Mouse (Mus musculus) embryonic facial prominence, embryonic 14.5 days (tissue): ENCODE results near the gene Pex6. TPM values are rescaled to one million over a fixed set of nuclear protein-coding genes. Genes with fewer than 3 reads are reported as not detected.

Source experiments
- ATAC-seq: fragments of 200-750 bp; cut with Nextera tagmentation; 2 replicates; pipeline ENCODE4 v1.8.0; 2017; ENCODE audit warnings: low read depth, moderate number of reproducible peaks, moderate TSS enrichment
- DNase-seq: peaks from one replicate; pipeline ENCODE4 v3.0.0-alpha.2; 2015; ENCODE audit warnings: low spot score
- H3K27ac ChIP-seq: fragments of 300-500 bp; sonication (generic); replicated peaks from 2 replicates; pipeline ENCODE4 v1.5.1; 2014; ENCODE audit warnings: low read depth, mild to moderate bottlenecking, low read length, moderate library complexity
- H3K27me3 ChIP-seq: fragments of 300-500 bp; sonication (generic); replicated peaks from 2 replicates; pipeline ENCODE4 v1.6.1; 2014; ENCODE audit warnings: low read length; ENCODE audit not compliant: control insufficient read depth, insufficient read depth
- H3K36me3 ChIP-seq: fragments of 300-500 bp; sonication (generic); 2 replicates; pipeline ENCODE4 v1.6.1; 2014; ENCODE audit warnings: low read length, mixed read lengths; ENCODE audit not compliant: control insufficient read depth, insufficient read depth
- H3K4me1 ChIP-seq: fragments of 300-500 bp; sonication (generic); 2 replicates; pipeline ENCODE4 v1.6.1; 2014; ENCODE audit warnings: antibody characterized with exemption, low read length; ENCODE audit not compliant: control insufficient read depth, insufficient read depth
- H3K4me2 ChIP-seq: fragments of 300-500 bp; sonication (generic); 2 replicates; pipeline ENCODE4 v1.6.1; 2014; ENCODE audit warnings: low read depth, mild to moderate bottlenecking, low read length, moderate library complexity, mixed read lengths
- H3K4me3 ChIP-seq: fragments of 300-500 bp; sonication (generic); 2 replicates; pipeline ENCODE4 v1.5.1; 2014; ENCODE audit warnings: low read depth, mild to moderate bottlenecking, low read length
- H3K9ac ChIP-seq: fragments of 300-500 bp; sonication (generic); 2 replicates; pipeline ENCODE4 v1.6.1; 2014; ENCODE audit warnings: low read depth, mild to moderate bottlenecking, low read length, moderate library complexity, mixed read lengths
- H3K9me3 ChIP-seq: fragments of 300-500 bp; sonication (generic); 2 replicates; pipeline ENCODE4 v1.6.1; 2016; ENCODE audit warnings: low read length; ENCODE audit not compliant: control insufficient read depth
- WGBS: fragments of 180-500 bp; shearing (Covaris S2); extraction: QIAGEN DNeasy Blood & Tissue Kit; methylation state at CpG from one replicate; pipeline ENCODE4 v1.1.7; 2014; 5-methylcytosine and 5-hydroxymethylcytosine counted together
- polyA plus RNA-seq: library from polyadenylated mRNA; unstranded; fragments of >200 nt; fragmentation: Nextera tagmentation; extraction: Ambion mirVana; gene quantifications from 2 replicates; pipeline ENCODE4 v1.2.1, GENCODE M21; 2014

The Pex6 gene
- polyA plus RNA-seq, 1 experiment from 2014 or later = 22.2 TPM

DNA sequence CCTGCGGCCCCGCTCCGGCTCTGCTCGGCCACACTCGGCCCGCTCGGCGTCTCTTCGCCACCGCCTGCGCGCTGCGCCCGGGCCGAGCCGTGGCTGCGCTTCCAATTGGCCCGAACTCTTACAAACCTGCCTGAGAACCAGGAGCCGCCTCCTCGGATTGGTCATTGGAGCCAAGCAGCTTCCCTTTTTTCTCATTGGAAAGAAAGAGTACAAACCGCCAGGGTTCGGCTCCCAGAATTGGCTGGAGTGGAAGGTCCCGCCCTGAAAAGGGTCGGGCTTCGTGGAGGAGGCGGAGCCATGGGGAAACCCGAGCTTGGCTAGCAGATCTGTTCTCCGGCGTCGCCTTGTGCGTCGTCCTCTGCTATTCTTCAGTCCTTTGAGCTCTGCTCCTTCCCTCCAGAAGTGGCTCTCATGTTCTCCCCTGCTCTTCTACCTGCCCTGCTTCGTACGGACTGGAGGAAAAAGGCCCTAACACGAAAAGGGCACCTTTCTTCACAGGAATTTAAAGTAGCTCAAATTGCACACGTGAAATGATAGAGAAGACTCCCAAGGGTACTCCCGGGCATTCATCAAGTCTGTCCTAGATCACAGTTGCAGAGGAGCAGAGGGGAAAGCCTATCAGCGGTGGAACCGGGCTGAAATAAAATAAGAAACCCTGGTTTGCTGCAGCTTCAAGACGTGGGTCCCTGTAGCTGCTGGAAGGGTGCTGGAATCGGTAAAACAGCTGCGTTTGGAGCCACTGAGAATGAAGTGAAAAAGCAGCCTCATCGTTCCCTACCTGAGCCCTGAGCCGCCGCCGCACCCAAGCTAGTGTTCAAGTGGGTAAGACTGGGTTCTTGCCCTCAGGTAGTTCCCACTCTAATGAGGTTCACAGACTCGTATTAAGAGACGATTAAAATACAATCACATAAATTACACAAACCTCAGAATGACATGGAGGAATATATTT, 6.1 kb upstream of the Pex6 start, which contains the start of gene Ppp2r5d:
Ppp2r5d (minus strand) TSS at position 225 of the 949 bp plus-strand sequence.
- peak within 1 kb of the TSS; percentile 97 for H3K9ac ChIP-seq
- ATAC-seq = peak; percentile 97
- H3K4me1 ChIP-seq = peaks cover 17% of the 10 kb centered on the region
- peak within 1 kb of the TSS; percentile 91 for H3K27ac ChIP-seq
- no peaks in the 10 kb centered on the region for H3K9me3 ChIP-seq
- no peaks in the 10 kb centered on the region for H3K27me3 ChIP-seq
- WGBS = under 1% methylated on average over 48 of the region's 48 CpGs
- no peaks in the 10 kb centered on the region; the same call in 1 of the 2 replicates for H3K36me3 ChIP-seq
- peak within 1 kb of the TSS; percentile 88 for H3K4me2 ChIP-seq
- DNase-seq = peak; percentile 99
- H3K4me3 ChIP-seq = peak within 1 kb of the TSS; percentile 94

DNA sequence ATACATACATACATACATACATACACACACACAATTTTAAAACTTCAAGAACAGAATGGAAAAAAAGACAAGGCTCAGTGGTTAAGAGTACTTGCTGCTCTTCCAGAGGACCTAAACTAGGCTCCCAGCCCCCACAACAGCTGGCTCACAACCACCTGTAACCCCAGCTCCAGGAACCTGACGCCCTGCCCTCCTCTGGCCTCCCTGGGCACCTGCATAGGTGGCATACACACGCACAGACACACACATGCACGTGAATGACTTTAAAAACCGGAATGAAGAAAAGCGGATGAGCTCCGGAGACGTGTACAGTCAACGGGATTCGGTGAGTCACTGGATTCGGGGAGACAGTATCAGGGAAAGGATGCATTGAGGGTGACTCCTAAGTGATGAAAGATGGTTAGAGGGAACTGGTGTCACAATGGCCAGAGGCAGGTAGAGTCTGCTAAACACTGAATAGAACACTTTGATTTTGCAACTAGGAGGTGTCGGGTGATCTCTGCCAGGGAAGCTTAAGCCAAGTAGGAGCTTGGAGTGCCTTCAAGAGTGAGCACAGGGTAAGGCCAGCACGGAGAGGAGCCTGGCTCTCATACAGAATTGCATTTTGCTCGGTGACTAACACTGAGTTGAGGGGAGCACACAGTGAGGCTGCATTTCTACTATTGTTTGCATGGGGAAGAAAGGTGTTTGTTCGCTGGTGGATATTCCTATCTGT, 4.7 kb upstream of the Pex6 start:
- no peaks in the 10 kb centered on the region for H3K9me3 ChIP-seq
- H3K4me2 ChIP-seq = no peak overlapping the region
- ATAC-seq (no peak), DNase-seq (no peak)
- 92% methylated on average over 14 of the region's 14 CpGs for WGBS
- H3K27ac ChIP-seq = no peak overlapping the region
- H3K4me1 ChIP-seq = peaks cover 17% of the 10 kb centered on the region
- no peak overlapping the region for H3K9ac ChIP-seq
- H3K36me3 ChIP-seq = no peaks in the 10 kb centered on the region
- H3K27me3 ChIP-seq = no peaks in the 10 kb centered on the region
- H3K4me3 ChIP-seq = no peak overlapping the region

DNA sequence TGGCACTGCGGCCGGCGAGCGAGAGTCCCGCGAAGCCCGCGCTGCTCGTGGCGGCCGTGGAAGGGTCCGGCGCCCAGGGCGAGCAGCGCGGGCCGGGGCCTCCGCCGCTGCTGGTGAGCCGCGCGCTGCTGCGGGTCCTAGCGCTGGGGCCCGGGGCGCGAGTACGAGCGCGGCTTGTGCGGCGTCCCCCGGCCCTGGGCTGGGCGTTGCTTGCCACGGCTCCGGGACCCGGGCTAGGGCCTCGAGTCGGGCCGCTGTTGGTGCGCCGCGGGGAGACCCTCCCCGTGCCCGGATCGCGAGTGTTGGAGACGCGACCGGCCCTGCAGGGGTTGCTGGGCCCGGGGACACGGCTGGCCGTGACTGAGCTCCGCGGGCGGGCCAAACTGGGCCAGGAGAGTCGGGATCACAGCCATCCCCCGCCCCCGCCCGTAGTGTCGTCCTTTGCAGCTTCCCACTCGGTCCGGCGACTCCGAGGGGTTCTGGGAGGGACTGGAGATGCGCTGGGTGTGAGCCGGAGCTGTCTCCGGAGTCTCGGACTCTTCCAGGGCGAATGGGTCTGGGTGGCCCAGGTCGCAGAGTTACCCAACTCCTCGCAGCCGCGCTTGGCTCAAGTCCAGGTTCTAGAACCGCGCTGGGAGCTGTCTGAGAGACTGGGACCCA, 479 bp downstream of the Pex6 start:
- H3K9ac ChIP-seq = peak overlapping the region; percentile 92
- ATAC-seq (peak; percentile 55), DNase-seq (no peak)
- peak overlapping the region; percentile 99 for H3K4me3 ChIP-seq
- no peaks in the 10 kb centered on the region for H3K27me3 ChIP-seq
- H3K4me1 ChIP-seq = peaks cover 13% of the 10 kb centered on the region
- peaks cover 24% of the 10 kb centered on the region for H3K36me3 ChIP-seq
- H3K9me3 ChIP-seq = no peaks in the 10 kb centered on the region
- H3K27ac ChIP-seq = peak overlapping the region; percentile 50; the same call in 1 of the 2 replicates
- peak overlapping the region; percentile 97 for H3K4me2 ChIP-seq
- under 1% methylated on average over 40 of the region's 76 CpGs for WGBS

DNA sequence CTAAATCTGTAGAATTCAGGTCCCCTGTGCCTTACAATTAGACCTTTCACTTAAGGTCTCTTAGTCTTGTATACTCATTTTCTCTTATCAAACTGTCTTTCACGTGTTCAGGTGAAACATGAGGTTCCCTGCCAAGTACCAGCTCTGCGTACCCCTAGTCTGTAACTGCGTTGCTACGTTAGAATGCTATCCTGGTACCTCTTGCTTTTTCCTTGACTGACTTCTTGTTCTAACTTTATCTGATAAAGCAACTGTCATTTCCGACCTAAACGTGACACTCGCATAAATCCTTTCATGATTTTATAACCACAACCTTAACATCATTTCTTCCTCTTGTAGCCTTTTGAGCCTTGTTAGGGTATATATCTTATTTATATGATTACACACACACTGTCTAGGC, 1.2 kb downstream of the Pex6 start:
- Histone ChIP-seq H3K9ac (peak overlapping the region; percentile 92), H3K9me3 (no peaks in the 10 kb centered on the region), H3K4me1 (peaks cover 13% of the 10 kb centered on the region), H3K27ac (no peak overlapping the region), H3K4me3 (peak overlapping the region; percentile 99), H3K27me3 (no peaks in the 10 kb centered on the region), H3K36me3 (peaks cover 24% of the 10 kb centered on the region), H3K4me2 (peak overlapping the region; percentile 97)
- DNase-seq (no peak), ATAC-seq (no peak)
- 71% methylated on average over 7 of the region's 7 CpGs for WGBS

DNA sequence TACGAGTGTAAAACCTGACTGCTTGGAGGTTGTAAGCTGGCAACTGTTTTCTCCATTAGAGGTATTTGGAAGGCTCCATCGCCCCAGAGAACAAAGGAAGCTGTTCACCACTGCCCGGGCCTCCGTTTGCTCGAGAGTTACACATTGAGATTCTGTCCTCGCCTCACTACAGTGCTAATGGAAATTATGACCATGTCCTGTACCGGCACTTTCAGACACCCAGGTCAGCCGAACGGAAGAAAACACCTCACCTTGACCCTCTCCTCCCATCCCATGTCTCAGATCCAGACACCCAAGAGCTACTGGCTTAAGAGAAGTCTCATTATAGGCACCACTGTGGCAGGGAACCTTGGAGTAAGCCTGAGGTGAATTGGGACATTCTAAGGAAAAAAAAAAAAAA, 2.6 kb downstream of the Pex6 start:
- H3K36me3 ChIP-seq = peaks cover 24% of the 10 kb centered on the region

DNA sequence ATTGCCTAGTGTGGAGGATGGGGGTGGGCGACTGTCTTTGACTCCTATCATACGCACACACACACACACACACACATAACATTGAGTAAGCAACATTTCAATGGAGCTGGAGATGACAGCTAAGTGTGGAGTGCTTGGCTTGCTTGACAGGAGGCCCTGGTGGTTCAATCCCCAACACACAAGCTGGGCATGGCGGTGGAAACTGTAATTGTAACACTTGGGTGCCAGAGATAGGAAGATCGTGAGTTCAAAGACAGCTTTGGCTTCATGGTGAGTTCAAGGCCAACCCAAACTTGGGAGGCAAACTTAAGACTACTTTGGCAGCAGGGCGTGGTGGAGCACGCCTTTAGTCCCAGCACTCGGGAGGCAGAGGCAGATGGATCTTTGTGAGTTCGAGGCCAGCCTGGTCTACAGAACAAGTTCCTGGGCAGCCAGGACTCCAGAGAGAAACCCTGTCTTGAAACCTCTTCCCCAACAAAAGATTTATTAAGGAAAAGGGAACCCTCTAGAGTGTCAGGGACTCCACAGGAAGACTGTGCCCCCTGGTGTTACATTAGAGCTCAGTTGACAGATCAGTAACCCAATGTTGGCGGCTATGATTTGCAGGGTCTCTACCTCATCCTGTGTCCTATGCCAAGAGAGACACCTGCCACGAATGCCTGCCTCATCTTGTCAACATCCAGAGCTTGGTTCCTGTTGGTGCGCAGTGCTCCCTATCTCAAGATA, 3.7 kb downstream of the Pex6 start:
- Histone ChIP-seq H3K4me3 (no peak overlapping the region), H3K9me3 (no peaks in the 10 kb centered on the region), H3K27me3 (no peaks in the 10 kb centered on the region), H3K4me2 (no peak overlapping the region), H3K36me3 (peaks cover 29% of the 10 kb centered on the region), H3K27ac (no peak overlapping the region), H3K4me1 (peaks cover 13% of the 10 kb centered on the region), H3K9ac (no peak overlapping the region)
- 96% methylated on average over 11 of the region's 11 CpGs for WGBS
- DNase-seq (no peak), ATAC-seq (no peak)

More for the DNA sequence above, 2.6 kb downstream of the Pex6 start:
- no peak overlapping the region for H3K27ac ChIP-seq
- H3K27me3 ChIP-seq = no peaks in the 10 kb centered on the region
- no peak overlapping the region for H3K9ac ChIP-seq
- H3K4me3 ChIP-seq = no peak overlapping the region
- WGBS = 83% methylated on average over 9 of the region's 9 CpGs
- DNase-seq = no peak
- no peak overlapping the region for H3K4me2 ChIP-seq
- no peaks in the 10 kb centered on the region for H3K9me3 ChIP-seq
- ATAC-seq = no peak
- peaks cover 13% of the 10 kb centered on the region for H3K4me1 ChIP-seq

DNA sequence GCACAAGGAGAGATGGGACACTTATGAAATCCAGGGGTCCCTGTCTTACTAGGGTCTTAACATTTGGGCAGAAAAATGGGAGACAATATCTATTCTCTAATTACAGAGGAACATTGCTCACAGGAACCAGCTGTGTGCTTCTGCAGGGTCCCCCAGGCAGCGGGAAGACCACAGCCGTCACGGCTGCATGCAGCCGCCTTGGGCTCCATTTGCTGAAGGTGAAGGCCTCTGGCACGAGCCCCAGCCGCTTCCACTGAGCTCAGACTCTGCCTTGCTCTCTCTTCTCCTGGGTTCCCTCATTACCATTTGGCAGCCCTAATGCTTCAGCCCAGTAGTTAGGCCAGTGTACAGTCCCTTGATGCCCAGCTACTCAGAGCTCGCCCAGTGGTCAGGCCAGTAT, 9.8 kb downstream of the Pex6 start:
- Histone ChIP-seq H3K4me3 (no peak overlapping the region), H3K36me3 (peaks cover 60% of the 10 kb centered on the region; the same call in 1 of the 2 replicates), H3K27me3 (no peaks in the 10 kb centered on the region), H3K4me2 (no peak overlapping the region), H3K4me1 (no peaks in the 10 kb centered on the region), H3K9me3 (no peaks in the 10 kb centered on the region), H3K9ac (no peak overlapping the region), H3K27ac (no peak overlapping the region)
- ATAC-seq (no peak), DNase-seq (no peak)
- WGBS = 88% methylated on average over 7 of the region's 7 CpGs
